Mouse (Mus musculus) megakaryocyte-erythroid progenitor cell, adult 5 weeks (primary cell): ENCODE data around the gene Phf10. TPM values are rescaled to one million over a fixed set of nuclear protein-coding genes. Genes with fewer than 3 reads are reported as not detected.

ENCODE experiments used
- polyA plus RNA-seq: library from polyadenylated mRNA; stranded (reverse); fragments of >175 nt; gene quantifications from 2 replicates; pipeline ENCODE4 v1.2.3, GENCODE M21; 2012

Gene Phf10
- 57.5 and 79.0 TPM in 2 replicates for polyA plus RNA-seq

GRCm38 (mm10) chr17:14960951-14961556 is at the start of gene Phf10:
TSS of gene Phf10 (minus strand) at chr17:14961273.

GRCm38 (mm10) chr17:15009706-15010413 is 48.8 kb upstream of the Phf10 start, which contains the start of gene Gm3435:
TSS of gene Gm3435 (plus strand) at chr17:15010176.

GRCm38 (mm10) chr17:14978362-14979038 is 17.4 kb upstream of the Phf10 start, which contains the start of the genes 9030025P20Rik and Gm3417:
TSS of gene 9030025P20Rik (plus strand) at chr17:14978468.
TSS of gene Gm3417 (minus strand) at chr17:14978790.

GRCm38 (mm10) chr17:14943009-14943728 is 17.9 kb downstream of the Phf10 start, which contains the start of the genes Wdr27 and 1600012H06Rik:
TSS of gene Wdr27 (minus strand) at chr17:14943158.
TSS of gene 1600012H06Rik (plus strand) at chr17:14943184.

Other genes starting within 250 kb of the Phf10 start
- 2.7 and 3.1 TPM in 2 replicates for gene Wdr27, start 18.1 kb downstream of the Phf10 start, polyA plus RNA-seq
- gene 1600012H06Rik, start 18.1 kb downstream of the Phf10 start, polyA plus RNA-seq, result 1.2 and 2.2 TPM in 2 replicates
- gene 9030025P20Rik, start 17.2 kb upstream of the Phf10 start, polyA plus RNA-seq, result 3.9 and 4.9 TPM in 2 replicates
- 0.40 and 1.4 TPM in 2 replicates for gene Gm3417, start 17.5 kb upstream of the Phf10 start, polyA plus RNA-seq
- 0.39 and 0.62 TPM in 2 replicates for gene Gm3435, start 48.9 kb upstream of the Phf10 start, polyA plus RNA-seq
- 0.35 and 1.2 TPM in 2 replicates for gene Ermard, start 79.9 kb upstream of the Phf10 start, polyA plus RNA-seq
- 2.0 TPM in 2 replicates for gene Tcte3, start 80.2 kb upstream of the Phf10 start, polyA plus RNA-seq
- 1.2 and 2.0 TPM in 2 replicates for gene Gm3448, start 80.3 kb upstream of the Phf10 start, polyA plus RNA-seq